Mouse (Mus musculus): Measurements from ENCODE around the gene Hgfac. TPM values are rescaled to one million over a fixed set of nuclear protein-coding genes. Genes with fewer than 3 reads are reported as not detected.

Hgfac gene
- polyA plus RNA-seq, 1 experiment: 1.1 TPM

GRCm38 (mm10) chr5:35004769-35005168, 36.5 kb upstream of the Hgfac start:
- no peak overlapping the region for H3K4me3 ChIP-seq (ENCODE audit: low read depth, low read length)
- no peak overlapping the region for H3K9ac ChIP-seq (ENCODE audit: low read depth, poor library complexity, severe bottlenecking)
- no peaks in the 10 kb centered on the region for H3K36me3 ChIP-seq (ENCODE audit: control insufficient read depth, insufficient read depth, low read length, poor library complexity, severe bottlenecking)
- H3K9me3 ChIP-seq (replicated peaks; ENCODE audit: control insufficient read depth, insufficient read depth, low read length, poor library complexity, severe bottlenecking): no peaks in the 10 kb centered on the region
- no peak overlapping the region for H3K27ac ChIP-seq (ENCODE audit: insufficient read depth, low read length)
- H3K27me3 ChIP-seq (ENCODE audit: control insufficient read depth, insufficient read depth, low read length, poor library complexity, severe bottlenecking): no peaks in the 10 kb centered on the region
- H3K4me1 ChIP-seq (ENCODE audit: control insufficient read depth, insufficient read depth, low read length): peaks cover 2% of the 10 kb centered on the region
- TF ChIP-seq EP300 (IDR thresholded peaks at IDR 0.05; ENCODE audit: insufficient read depth, low read depth, low read length): no peak
- TF ChIP-seq CTCF (IDR thresholded peaks at IDR 0.05; ENCODE audit: low read depth, low read length): no peak
- TF ChIP-seq POLR2A (IDR thresholded peaks at IDR 0.05; ENCODE audit: insufficient read depth, low read length): no peak

DNA sequence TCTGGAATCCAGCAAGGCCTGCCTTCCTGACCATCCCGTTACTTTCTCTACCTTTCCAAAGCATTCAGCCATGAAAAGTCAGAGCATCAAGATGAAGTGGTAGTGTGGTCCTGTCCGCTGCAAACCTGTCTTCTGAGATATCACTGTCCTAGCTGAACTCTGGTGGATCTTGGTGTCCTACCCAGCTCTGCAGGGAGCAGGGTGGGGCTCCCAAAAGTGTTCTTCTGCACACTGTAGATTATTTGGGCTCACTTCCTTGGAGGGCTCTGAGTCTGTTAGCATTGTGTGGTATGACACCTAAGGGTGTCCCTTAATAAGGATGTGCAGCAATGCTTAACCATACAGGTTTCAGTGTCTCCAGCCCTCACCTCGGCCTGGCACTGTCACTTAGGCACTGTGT, 35.6 kb upstream of the Hgfac start:
- Histone ChIP-seq H3K9me3 (replicated peaks; ENCODE audit: control insufficient read depth, insufficient read depth, low read length, poor library complexity, severe bottlenecking) (no peaks in the 10 kb centered on the region), H3K36me3 (ENCODE audit: control insufficient read depth, insufficient read depth, low read length, poor library complexity, severe bottlenecking) (no peaks in the 10 kb centered on the region), H3K27ac (ENCODE audit: insufficient read depth, low read length) (no peak overlapping the region), H3K27me3 (ENCODE audit: control insufficient read depth, insufficient read depth, low read length, poor library complexity, severe bottlenecking) (no peaks in the 10 kb centered on the region), H3K4me1 (ENCODE audit: control insufficient read depth, insufficient read depth, low read length) (peaks cover 2% of the 10 kb centered on the region), H3K4me3 (ENCODE audit: low read depth, low read length) (no peak overlapping the region), H3K9ac (ENCODE audit: low read depth, poor library complexity, severe bottlenecking) (no peak overlapping the region)
- TF ChIP-seq EP300 (IDR thresholded peaks at IDR 0.05; ENCODE audit: insufficient read depth, low read depth, low read length) (no peak), CTCF (IDR thresholded peaks at IDR 0.05; ENCODE audit: low read depth, low read length) (no peak), POLR2A (IDR thresholded peaks at IDR 0.05; ENCODE audit: insufficient read depth, low read length) (no peak)

GRCm38 (mm10) chr5:35006599-35006998, 34.7 kb upstream of the Hgfac start:
- no peak overlapping the region for H3K27ac ChIP-seq (ENCODE audit: insufficient read depth, low read length)
- peaks cover 2% of the 10 kb centered on the region for H3K4me1 ChIP-seq (ENCODE audit: control insufficient read depth, insufficient read depth, low read length)
- H3K36me3 ChIP-seq (ENCODE audit: control insufficient read depth, insufficient read depth, low read length, poor library complexity, severe bottlenecking): no peaks in the 10 kb centered on the region
- TF ChIP-seq CTCF (IDR thresholded peaks at IDR 0.05; ENCODE audit: low read depth, low read length): no peak
- no peak for TF ChIP-seq POLR2A (IDR thresholded peaks at IDR 0.05; ENCODE audit: insufficient read depth, low read length)
- TF ChIP-seq EP300 (IDR thresholded peaks at IDR 0.05; ENCODE audit: insufficient read depth, low read depth, low read length): no peak
- no peaks in the 10 kb centered on the region for H3K27me3 ChIP-seq (ENCODE audit: control insufficient read depth, insufficient read depth, low read length, poor library complexity, severe bottlenecking)
- H3K9me3 ChIP-seq (replicated peaks; ENCODE audit: control insufficient read depth, insufficient read depth, low read length, poor library complexity, severe bottlenecking): no peaks in the 10 kb centered on the region
- H3K4me3 ChIP-seq (ENCODE audit: low read depth, low read length): no peak overlapping the region
- no peak overlapping the region for H3K9ac ChIP-seq (ENCODE audit: low read depth, poor library complexity, severe bottlenecking)

- H3K27ac ChIP-seq (ENCODE audit: insufficient read depth, low read length): no peak overlapping the region
- H3K9ac ChIP-seq (ENCODE audit: low read depth, poor library complexity, severe bottlenecking): no peak overlapping the region
- no peaks in the 10 kb centered on the region for H3K4me1 ChIP-seq (ENCODE audit: control insufficient read depth, insufficient read depth, low read length)
- H3K36me3 ChIP-seq (ENCODE audit: control insufficient read depth, insufficient read depth, low read length, poor library complexity, severe bottlenecking): no peaks in the 10 kb centered on the region
- no peak overlapping the region for H3K4me3 ChIP-seq (ENCODE audit: low read depth, low read length)
- H3K9me3 ChIP-seq (replicated peaks; ENCODE audit: control insufficient read depth, insufficient read depth, low read length, poor library complexity, severe bottlenecking): no peaks in the 10 kb centered on the region
- H3K27me3 ChIP-seq (ENCODE audit: control insufficient read depth, insufficient read depth, low read length, poor library complexity, severe bottlenecking): no peaks in the 10 kb centered on the region
- TF ChIP-seq CTCF (IDR thresholded peaks at IDR 0.05; ENCODE audit: low read depth, low read length) (no peak), POLR2A (IDR thresholded peaks at IDR 0.05; ENCODE audit: insufficient read depth, low read length) (no peak), EP300 (IDR thresholded peaks at IDR 0.05; ENCODE audit: insufficient read depth, low read depth, low read length) (no peak)
Measured at GRCm38 (mm10) chr5:35009163-35009562, 32.1 kb upstream of the Hgfac start.

- no peak overlapping the region for H3K27ac ChIP-seq (ENCODE audit: insufficient read depth, low read length)
- no peaks in the 10 kb centered on the region for H3K4me1 ChIP-seq (ENCODE audit: control insufficient read depth, insufficient read depth, low read length)
- TF ChIP-seq EP300 (IDR thresholded peaks at IDR 0.05; ENCODE audit: insufficient read depth, low read depth, low read length) (no peak), POLR2A (IDR thresholded peaks at IDR 0.05; ENCODE audit: insufficient read depth, low read length) (no peak), CTCF (IDR thresholded peaks at IDR 0.05; ENCODE audit: low read depth, low read length) (no peak)
- no peak overlapping the region for H3K4me3 ChIP-seq (ENCODE audit: low read depth, low read length)
- H3K9me3 ChIP-seq (replicated peaks; ENCODE audit: control insufficient read depth, insufficient read depth, low read length, poor library complexity, severe bottlenecking): no peaks in the 10 kb centered on the region
- no peaks in the 10 kb centered on the region for H3K27me3 ChIP-seq (ENCODE audit: control insufficient read depth, insufficient read depth, low read length, poor library complexity, severe bottlenecking)
- no peak overlapping the region for H3K9ac ChIP-seq (ENCODE audit: low read depth, poor library complexity, severe bottlenecking)
- no peaks in the 10 kb centered on the region for H3K36me3 ChIP-seq (ENCODE audit: control insufficient read depth, insufficient read depth, low read length, poor library complexity, severe bottlenecking)
Measured at GRCm38 (mm10) chr5:35010656-35011055, 30.7 kb upstream of the Hgfac start.

DNA sequence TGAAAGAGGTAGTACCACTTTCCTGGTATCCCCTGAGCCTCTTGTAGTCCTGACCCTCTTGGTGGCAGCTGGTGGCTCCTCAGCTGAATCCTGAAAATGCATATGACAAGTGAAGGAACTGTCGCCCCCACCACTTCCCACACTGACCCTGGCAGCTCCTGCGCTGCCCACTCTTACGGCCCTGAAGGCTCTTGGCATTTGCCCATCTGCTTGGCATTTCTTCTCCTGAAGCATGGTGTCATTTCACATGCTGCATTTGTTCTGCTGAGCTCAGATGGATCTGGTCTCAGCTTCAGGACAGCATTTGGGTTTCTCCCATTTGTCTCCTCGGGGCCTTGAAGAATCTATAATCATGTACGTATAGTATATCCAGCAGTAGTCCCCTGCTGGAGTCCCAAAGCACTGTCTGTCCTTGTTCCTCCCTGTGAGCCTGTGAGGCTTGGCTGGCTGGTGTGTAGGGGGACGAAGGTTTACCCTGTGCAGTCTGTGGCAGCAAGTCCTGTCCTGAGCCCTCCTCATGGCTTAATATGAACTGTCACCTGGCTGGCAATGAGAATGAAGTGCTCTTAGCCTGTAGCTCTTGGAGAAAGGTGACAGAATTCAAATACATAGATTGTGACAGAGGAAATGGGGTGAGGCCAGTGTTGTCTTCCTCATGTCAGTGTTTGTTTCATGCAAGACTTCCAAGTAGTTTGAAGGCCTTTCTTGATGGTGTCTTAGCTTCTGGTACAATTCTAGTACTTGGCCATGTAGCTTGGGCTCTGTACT, 30.0 kb upstream of the Hgfac start:
- TF ChIP-seq EP300 (IDR thresholded peaks at IDR 0.05; ENCODE audit: insufficient read depth, low read depth, low read length) (no peak), POLR2A (IDR thresholded peaks at IDR 0.05; ENCODE audit: insufficient read depth, low read length) (no peak), CTCF (IDR thresholded peaks at IDR 0.05; ENCODE audit: low read depth, low read length) (no peak)
- Histone ChIP-seq H3K4me1 (ENCODE audit: control insufficient read depth, insufficient read depth, low read length) (no peaks in the 10 kb centered on the region), H3K4me3 (ENCODE audit: low read depth, low read length) (no peak overlapping the region), H3K27ac (ENCODE audit: insufficient read depth, low read length) (no peak overlapping the region), H3K9me3 (replicated peaks; ENCODE audit: control insufficient read depth, insufficient read depth, low read length, poor library complexity, severe bottlenecking) (no peaks in the 10 kb centered on the region), H3K36me3 (ENCODE audit: control insufficient read depth, insufficient read depth, low read length, poor library complexity, severe bottlenecking) (no peaks in the 10 kb centered on the region), H3K9ac (ENCODE audit: low read depth, poor library complexity, severe bottlenecking) (no peak overlapping the region), H3K27me3 (ENCODE audit: control insufficient read depth, insufficient read depth, low read length, poor library complexity, severe bottlenecking) (no peaks in the 10 kb centered on the region)

Measured in ES-Bruce4 (cell line).